Mouse (Mus musculus): Measurements from ENCODE around the gene Rnf126.
"Not testable (repeated sequence)": the region's sequence is repeated elsewhere in the genome, so short reads cannot be mapped to it uniquely, and the experiment has no call there.

The Rnf126 gene

GRCm38 (mm10) chr10:79766001-79766507 is 698 bp downstream of the Rnf126 start:
- no peak for DNase-seq (ENCODE audit: low read depth, low spot score)

GRCm38 (mm10) chr10:79765228-79765745 is 1.5 kb downstream of the Rnf126 start:
- DNase-seq (ENCODE audit: low read depth, low spot score) = no peak

GRCm38 (mm10) chr10:79764234-79764633 is 2.5 kb downstream of the Rnf126 start:
- DNase-seq (ENCODE audit: low read depth, low spot score) = no peak

- DNase-seq (ENCODE audit: low read depth, low spot score) = no peak
These were observed 3.9 kb downstream of the Rnf126 start for GRCm38 (mm10) chr10:79762875-79763274.

GRCm38 (mm10) chr10:79760603-79761143 is 6.1 kb downstream of the Rnf126 start:
- no peak for DNase-seq (ENCODE audit: low read depth, low spot score)

- not testable (repeated sequence) for DNase-seq (ENCODE audit: low read depth, low spot score)
These were observed 7.1 kb downstream of the Rnf126 start for GRCm38 (mm10) chr10:79759675-79760074.

- no peak for DNase-seq (ENCODE audit: low read depth, low spot score)
These were observed 10.1 kb downstream of the Rnf126 start for GRCm38 (mm10) chr10:79756660-79757059.

- no peak for DNase-seq (ENCODE audit: low read depth, low spot score)
These were observed 10.9 kb downstream of the Rnf126 start for GRCm38 (mm10) chr10:79755854-79756253.

GRCm38 (mm10) chr10:79754856-79755516 is 11.8 kb downstream of the Rnf126 start, which contains the start of gene Fgf22:
Fgf22 (plus strand) TSS chr10:79755076.
- DNase-seq (ENCODE audit: low read depth, low spot score) = peak; percentile 89

GRCm38 (mm10) chr10:79748496-79748895 is 18.3 kb downstream of the Rnf126 start:
- DNase-seq (ENCODE audit: low read depth, low spot score) = no peak

GRCm38 (mm10) chr10:79746774-79747151 is 20.0 kb downstream of the Rnf126 start:
- no peak for DNase-seq (ENCODE audit: low read depth, low spot score)

- DNase-seq (ENCODE audit: low read depth, low spot score) = peak; percentile 99
These were observed 20.6 kb downstream of the Rnf126 start, which contains the start of gene Polrmt for GRCm38 (mm10) chr10:79745898-79746773. Polrmt (minus strand) TSS chr10:79746581.

- DNase-seq (ENCODE audit: low read depth, low spot score) = no peak
These were observed 21.3 kb downstream of the Rnf126 start for GRCm38 (mm10) chr10:79745411-79745810.

- DNase-seq (ENCODE audit: low read depth, low spot score) = peak; percentile 76
These were observed 22.9 kb downstream of the Rnf126 start for GRCm38 (mm10) chr10:79743650-79744365.

GRCm38 (mm10) chr10:79743161-79743560 is 23.6 kb downstream of the Rnf126 start:
- no peak for DNase-seq (ENCODE audit: low read depth, low spot score)

GRCm38 (mm10) chr10:79740863-79741262 is 25.9 kb downstream of the Rnf126 start:
- DNase-seq (ENCODE audit: low read depth, low spot score) = no peak

GRCm38 (mm10) chr10:79739234-79739633 is 27.5 kb downstream of the Rnf126 start:
- no peak for DNase-seq (ENCODE audit: low read depth, low spot score)

GRCm38 (mm10) chr10:79738259-79738658 is 28.5 kb downstream of the Rnf126 start:
- no peak for DNase-seq (ENCODE audit: low read depth, low spot score)

- no peak for DNase-seq (ENCODE audit: low read depth, low spot score)
These were observed 30.0 kb downstream of the Rnf126 start for GRCm38 (mm10) chr10:79736706-79737105.

GRCm38 (mm10) chr10:79735361-79735760 is 31.4 kb downstream of the Rnf126 start:
- DNase-seq (ENCODE audit: low read depth, low spot score) = no peak

- no peak for DNase-seq (ENCODE audit: low read depth, low spot score)
These were observed 32.9 kb downstream of the Rnf126 start for GRCm38 (mm10) chr10:79733847-79734246.

Data from brain, adult 2 months (tissue).